Mouse (Mus musculus): ENCODE measurements around the gene Podn.
A peak's percentile ranks its signal among the peaks of the same experiment; 100 is the strongest.

Podn gene

GRCm38 (mm10) chr4:107998641-107999332 is 97.5 kb downstream of the Podn start:
- peak; percentile 46 to 51 for DNase-seq

- peak; percentile 10 to 22 for DNase-seq
These were observed 99.7 kb downstream of the Podn start for GRCm38 (mm10) chr4:107996418-107996986.

GRCm38 (mm10) chr4:107995727-107996126 is 100.5 kb downstream of the Podn start:
- no peak for DNase-seq

- no peak for DNase-seq
These were observed 101.2 kb downstream of the Podn start for GRCm38 (mm10) chr4:107995011-107995410.

GRCm38 (mm10) chr4:107991879-107992278 is 104.4 kb downstream of the Podn start:
- no peak for DNase-seq

GRCm38 (mm10) chr4:107990818-107991217 is 105.4 kb downstream of the Podn start:
- no peak for DNase-seq

GRCm38 (mm10) chr4:107988931-107989330 is 107.3 kb downstream of the Podn start:
- peak; percentile 30 for DNase-seq

GRCm38 (mm10) chr4:107986386-107987168 is 109.7 kb downstream of the Podn start:
- DNase-seq = no peak

- DNase-seq = no peak
These were observed 110.4 kb downstream of the Podn start for GRCm38 (mm10) chr4:107985812-107986211.

- DNase-seq = peak; percentile 66 to 67
These were observed 111.8 kb downstream of the Podn start for GRCm38 (mm10) chr4:107984282-107984981.

GRCm38 (mm10) chr4:107983717-107984116 is 112.5 kb downstream of the Podn start:
- DNase-seq = no peak

GRCm38 (mm10) chr4:107980002-107980600 is 116.1 kb downstream of the Podn start:
- no peak for DNase-seq

GRCm38 (mm10) chr4:107979530-107979929 is 116.7 kb downstream of the Podn start:
- DNase-seq = no peak

- DNase-seq = no peak
These were observed 118.7 kb downstream of the Podn start for GRCm38 (mm10) chr4:107977593-107977992.

- no peak for DNase-seq
These were observed 121.2 kb downstream of the Podn start for GRCm38 (mm10) chr4:107975004-107975403.

- DNase-seq = no peak
These were observed 121.7 kb downstream of the Podn start for GRCm38 (mm10) chr4:107974527-107974926.

- no peak for DNase-seq
These were observed 125.1 kb downstream of the Podn start for GRCm38 (mm10) chr4:107971162-107971561.

GRCm38 (mm10) chr4:107969781-107970180 is 126.5 kb downstream of the Podn start:
- DNase-seq = no peak

GRCm38 (mm10) chr4:107967966-107968682 is 128.1 kb downstream of the Podn start, which contains the start of gene Slc1a7:
Slc1a7 (plus strand) TSS chr4:107968332.
- DNase-seq = no peak

- DNase-seq = no peak
These were observed 129.7 kb downstream of the Podn start for GRCm38 (mm10) chr4:107966416-107967109.

All from lung, adult 18-20 months (tissue).